Mouse (Mus musculus) myocyte (in vitro differentiated cells): ENCODE results near the gene Glb1l2. TPM values are rescaled to one million over a fixed set of nuclear protein-coding genes. Genes with fewer than 3 reads are reported as not detected.

ENCODE experiments used
- H3K27me3 ChIP-seq: one replicate; pipeline ENCODE4 v1.6.1; 2011; ENCODE audit not compliant: control insufficient read depth, insufficient read depth, insufficient read length
- H3K36me3 ChIP-seq: one replicate; pipeline ENCODE4 v1.6.1; 2011; ENCODE audit not compliant: control insufficient read depth, insufficient read depth
- H3K4me2 ChIP-seq: one replicate; pipeline ENCODE4 v1.6.1; 2011; ENCODE audit warnings: low read depth, control low read depth
- H3K4me3 ChIP-seq: one replicate; pipeline ENCODE4 v1.5.1; 2011; ENCODE audit warnings: mild to moderate bottlenecking, control low read depth, moderate library complexity
- H3K79me2 ChIP-seq: one replicate; pipeline ENCODE4 v1.6.1; 2011; ENCODE audit not compliant: control insufficient read depth, insufficient read depth
- H3ac ChIP-seq: one replicate; pipeline ENCODE4 v1.6.1; 2011; ENCODE audit not compliant: control insufficient read depth, insufficient read length
- CEBPB ChIP-seq: IDR thresholded peaks from 2 replicates; pipeline ENCODE4 v1.6.1; 2011; ENCODE audit warnings: mild to moderate bottlenecking, moderate library complexity; ENCODE audit not compliant: poor library complexity, insufficient read depth, severe bottlenecking
- E2F4 ChIP-seq: IDR thresholded peaks from one replicate; pipeline ENCODE4 v1.6.1; 2011; ENCODE audit warnings: mild to moderate bottlenecking, control low read depth, moderate library complexity; ENCODE audit not compliant: insufficient read depth
- MAX ChIP-seq: IDR thresholded peaks from one replicate; pipeline ENCODE4 v1.6.1; 2011; ENCODE audit warnings: low read depth, mild to moderate bottlenecking, control low read depth
- MYOD1 ChIP-seq, 3 experiments: IDR thresholded peaks; one replicate each; pipeline ENCODE4 v1.6.1; 2011; ENCODE audit warnings: control low read depth in 2 of 3, low read depth in 2 of 3, mild to moderate bottlenecking in 2 of 3, moderate library complexity in 1 of 3; ENCODE audit not compliant: insufficient read length in 2 of 3, control insufficient read depth in 1 of 3
- MYOG ChIP-seq, 3 experiments: IDR thresholded peaks; one replicate each; pipeline ENCODE4 v1.6.1; 2011; ENCODE audit warnings: control low read depth in 2 of 3, low read depth in 2 of 3, mild to moderate bottlenecking in 2 of 3; ENCODE audit not compliant: insufficient read length in 2 of 3, control insufficient read depth in 1 of 3, insufficient read depth in 1 of 3
- POLR2A ChIP-seq: IDR thresholded peaks from one replicate; pipeline ENCODE4 v1.6.1; 2011; ENCODE audit warnings: low read depth, mild to moderate bottlenecking, control low read depth, moderate library complexity; ENCODE audit not compliant: insufficient read length
- POLR2AphosphoS2 ChIP-seq: IDR thresholded peaks from one replicate; pipeline ENCODE4 v1.6.1; 2011; ENCODE audit warnings: low read depth, control low read depth; ENCODE audit not compliant: insufficient read length
- REST ChIP-seq: IDR thresholded peaks from one replicate; pipeline ENCODE4 v1.6.1; 2011; ENCODE audit warnings: mild to moderate bottlenecking, control low read depth, moderate library complexity; ENCODE audit not compliant: insufficient read depth, insufficient read length
- SRF ChIP-seq: IDR thresholded peaks from one replicate; pipeline ENCODE4 v1.6.1; 2011; ENCODE audit warnings: low read depth; ENCODE audit not compliant: control insufficient read depth, insufficient read length
- TCF12 ChIP-seq: IDR thresholded peaks from one replicate; pipeline ENCODE4 v1.6.1; 2011; ENCODE audit warnings: mild to moderate bottlenecking, control low read depth; ENCODE audit not compliant: poor library complexity, insufficient read depth, severe bottlenecking
- TCF3 ChIP-seq: IDR thresholded peaks from one replicate; pipeline ENCODE4 v1.6.1; 2011; ENCODE audit warnings: low read depth, control low read depth; ENCODE audit not compliant: insufficient read length
- USF1 ChIP-seq: IDR thresholded peaks from one replicate; pipeline ENCODE4 v1.6.1; 2011; ENCODE audit warnings: low read depth, mild to moderate bottlenecking, control low read depth, moderate library complexity
- polyA plus RNA-seq: library from polyadenylated mRNA; unstranded; fragments of >200 nt; fragmentation: generic; extraction: Trizol; gene quantifications from one replicate; pipeline ENCODE4 v1.2.1, GENCODE M21; 2012; ENCODE audit warnings: missing spikeins

The Glb1l2 gene
- polyA plus RNA-seq, 1 experiment = not detected

GRCm38 (mm10) chr9:26737116-26737515 is 69.2 kb downstream of the Glb1l2 start:
- TF ChIP-seq MYOD1 (IDR thresholded peaks at IDR 0.05; ENCODE audit: control insufficient read depth in 1 of 3, insufficient read length in 2 of 3, low read depth in 2 of 3) (no peak), SRF (no peak), MAX (no peak), TCF12 (no peak), REST (no peak), POLR2A (no peak), POLR2AphosphoS2 (no peak), USF1 (no peak), CEBPB (no peak), TCF3 (no peak), E2F4 (no peak), MYOG (IDR thresholded peaks at IDR 0.05; ENCODE audit: control insufficient read depth in 1 of 3, insufficient read depth in 1 of 3, insufficient read length in 2 of 3, low read depth in 2 of 3) (no peak)
- Histone ChIP-seq H3K4me3 (no peak overlapping the region), H3K4me2 (no peak overlapping the region), H3K79me2 (no peaks in the 10 kb centered on the region), H3K27me3 (no peaks in the 10 kb centered on the region), H3K36me3 (no peaks in the 10 kb centered on the region), H3ac (no peak overlapping the region)

- Histone ChIP-seq H3K4me2 (no peak overlapping the region), H3K4me3 (no peak overlapping the region), H3K27me3 (no peaks in the 10 kb centered on the region), H3K79me2 (no peaks in the 10 kb centered on the region), H3ac (no peak overlapping the region), H3K36me3 (no peaks in the 10 kb centered on the region)
- TF ChIP-seq CEBPB (no peak), SRF (no peak), MYOG (IDR thresholded peaks at IDR 0.05; ENCODE audit: control insufficient read depth in 1 of 3, insufficient read depth in 1 of 3, insufficient read length in 2 of 3, low read depth in 2 of 3) (no peak), POLR2A (no peak), TCF12 (no peak), REST (no peak), POLR2AphosphoS2 (no peak), MYOD1 (IDR thresholded peaks at IDR 0.05; ENCODE audit: control insufficient read depth in 1 of 3, insufficient read length in 2 of 3, low read depth in 2 of 3) (no peak), E2F4 (no peak), TCF3 (no peak)
These were observed 72.3 kb downstream of the Glb1l2 start for GRCm38 (mm10) chr9:26733986-26734385.

- no peak for TF ChIP-seq E2F4
- TF ChIP-seq TCF12 = no peak
- no peak for TF ChIP-seq SRF
- TF ChIP-seq REST = no peak
- no peak for TF ChIP-seq MAX
- TF ChIP-seq USF1 = no peak
- no peak for TF ChIP-seq CEBPB
- TF ChIP-seq POLR2AphosphoS2 = no peak
- no peak for TF ChIP-seq MYOG (IDR thresholded peaks at IDR 0.05; ENCODE audit: control insufficient read depth in 1 of 3, insufficient read depth in 1 of 3, insufficient read length in 2 of 3, low read depth in 2 of 3)
- TF ChIP-seq MYOD1 (IDR thresholded peaks at IDR 0.05; ENCODE audit: control insufficient read depth in 1 of 3, insufficient read length in 2 of 3, low read depth in 2 of 3) = no peak
- TF ChIP-seq TCF3 = no peak
- no peak for TF ChIP-seq POLR2A
- Histone ChIP-seq H3K36me3 (no peaks in the 10 kb centered on the region), H3K27me3 (no peaks in the 10 kb centered on the region), H3K79me2 (no peaks in the 10 kb centered on the region), H3K4me3 (no peak within 1 kb of the TSS), H3ac (no peak within 1 kb of the TSS), H3K4me2 (no peak within 1 kb of the TSS)
These were observed 72.9 kb downstream of the Glb1l2 start, which contains the start of gene B3gat1 for GRCm38 (mm10) chr9:26733206-26733891. Gene B3gat1 (plus strand): TSS chr9:26733728.

GRCm38 (mm10) chr9:26728556-26728955 is 77.7 kb downstream of the Glb1l2 start:
- Histone ChIP-seq H3K36me3 (no peaks in the 10 kb centered on the region), H3K4me3 (no peak overlapping the region), H3K27me3 (no peaks in the 10 kb centered on the region), H3ac (no peak overlapping the region), H3K79me2 (no peaks in the 10 kb centered on the region), H3K4me2 (no peak overlapping the region)
- TF ChIP-seq USF1 (no peak), MAX (no peak), MYOG (IDR thresholded peaks at IDR 0.05; ENCODE audit: control insufficient read depth in 1 of 3, insufficient read depth in 1 of 3, insufficient read length in 2 of 3, low read depth in 2 of 3) (no peak), POLR2AphosphoS2 (no peak)

GRCm38 (mm10) chr9:26727445-26727844 is 78.8 kb downstream of the Glb1l2 start:
- Histone ChIP-seq H3ac (no peak overlapping the region), H3K4me2 (no peak overlapping the region), H3K27me3 (no peaks in the 10 kb centered on the region), H3K79me2 (no peaks in the 10 kb centered on the region), H3K4me3 (no peak overlapping the region), H3K36me3 (no peaks in the 10 kb centered on the region)
- no peak for TF ChIP-seq TCF3
- TF ChIP-seq MYOG (IDR thresholded peaks at IDR 0.05; ENCODE audit: control insufficient read depth in 1 of 3, insufficient read depth in 1 of 3, insufficient read length in 2 of 3, low read depth in 2 of 3) = no peak
- TF ChIP-seq POLR2A = no peak
- peak; percentile 49 for TF ChIP-seq REST
